Mouse (Mus musculus) heart, postnatal 0 days (tissue): ENCODE data around the gene Ccdc50.

ENCODE experiments used
- CTCF ChIP-seq: IDR thresholded peaks from 2 replicates; pipeline ENCODE4 v1.5.1; 2016; ENCODE audit warnings: antibody characterized with exemption, control low read depth, low read depth
- EP300 ChIP-seq: IDR thresholded peaks from 2 replicates; pipeline ENCODE4 v1.6.1; 2016; ENCODE audit warnings: antibody characterized with exemption, low read depth

DNA sequence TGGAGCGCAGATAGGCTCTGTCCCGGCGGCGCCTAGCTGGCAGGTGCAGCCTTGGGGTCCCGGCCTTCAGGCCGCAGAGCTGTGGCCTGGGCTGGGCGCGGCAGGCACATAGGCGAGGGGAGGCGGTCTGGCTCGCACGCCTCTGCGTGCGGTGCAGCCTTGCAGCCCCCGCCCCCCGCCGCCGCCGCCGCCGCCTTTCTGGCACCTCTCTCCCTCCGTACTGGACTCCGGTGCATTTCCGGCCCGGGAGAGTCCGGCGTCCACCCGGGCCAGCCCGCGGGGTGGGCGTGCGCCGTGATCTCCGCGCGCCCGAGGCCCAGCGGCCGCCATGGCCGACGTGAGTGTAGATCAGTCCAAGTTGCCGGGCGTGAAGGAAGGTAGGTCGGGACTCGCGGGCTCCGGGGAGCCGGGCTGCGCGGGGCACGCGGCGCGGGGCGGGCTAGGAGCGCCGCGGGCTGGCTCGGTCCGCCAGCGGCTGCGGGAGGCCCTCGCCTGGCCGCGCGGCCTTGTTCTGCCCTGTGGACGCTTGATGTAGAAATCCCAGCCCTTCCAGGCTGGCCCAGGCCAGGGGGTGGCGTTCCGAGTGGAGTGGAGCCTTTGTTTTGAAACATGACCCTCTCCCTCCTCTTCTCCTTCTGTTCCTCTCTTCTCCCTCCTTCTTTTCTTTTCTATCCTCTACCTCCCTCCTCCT is at the start of gene Ccdc50:
- TF ChIP-seq CTCF (no peak), EP300 (0 out of 2 replicates have a peak, but pooled peaks have one; percentile 50)
